Mouse (Mus musculus) testis, postnatal 10 days (tissue): ENCODE results near the gene Kcnma1.

Experiments
- DNase-seq: peaks from one replicate; pipeline ENCODE4 v3.0.0; 2021; ENCODE audit warnings: low spot score

Kcnma1 gene

GRCm38 (mm10) chr14:23594629-23595028 is 419.7 kb downstream of the Kcnma1 start:
- DNase-seq = no peak

- DNase-seq = no peak
Measured at GRCm38 (mm10) chr14:23592826-23593447, 421.4 kb downstream of the Kcnma1 start.

DNA sequence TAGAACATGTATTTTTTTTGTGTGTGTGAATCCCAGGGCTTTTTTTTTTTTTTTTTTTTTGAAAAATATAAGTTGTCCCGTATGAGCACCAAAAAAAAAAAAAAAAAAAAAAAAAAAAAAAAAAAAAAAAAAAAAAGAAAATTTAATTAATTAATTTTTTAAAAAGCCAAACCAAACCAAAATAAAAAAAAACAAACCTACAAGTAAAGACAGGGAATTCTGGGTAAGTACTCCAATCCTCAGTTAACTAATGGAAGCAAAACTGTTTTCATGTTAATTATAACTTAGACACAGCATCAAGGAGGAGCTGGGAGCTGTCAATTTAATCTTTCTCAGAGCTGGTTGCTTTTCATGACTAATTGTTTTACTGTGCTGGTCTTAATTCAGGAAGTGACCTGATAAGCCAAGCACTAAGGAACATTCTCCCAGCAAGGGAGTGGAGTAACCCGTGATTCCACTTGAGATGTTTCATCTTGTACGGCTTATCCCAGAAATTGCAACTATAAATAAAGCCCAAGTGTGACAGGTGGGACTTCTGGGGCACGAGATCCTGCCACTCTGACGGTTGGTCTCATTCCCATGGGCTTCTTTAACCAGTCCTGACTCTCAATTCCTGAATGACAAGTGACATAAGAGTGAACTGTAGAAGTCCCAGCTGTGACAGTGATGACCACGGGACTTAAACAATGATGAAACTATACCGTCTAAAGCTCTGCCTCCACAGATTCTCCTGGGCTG is 424.4 kb downstream of the Kcnma1 start:
- no peak for DNase-seq

DNA sequence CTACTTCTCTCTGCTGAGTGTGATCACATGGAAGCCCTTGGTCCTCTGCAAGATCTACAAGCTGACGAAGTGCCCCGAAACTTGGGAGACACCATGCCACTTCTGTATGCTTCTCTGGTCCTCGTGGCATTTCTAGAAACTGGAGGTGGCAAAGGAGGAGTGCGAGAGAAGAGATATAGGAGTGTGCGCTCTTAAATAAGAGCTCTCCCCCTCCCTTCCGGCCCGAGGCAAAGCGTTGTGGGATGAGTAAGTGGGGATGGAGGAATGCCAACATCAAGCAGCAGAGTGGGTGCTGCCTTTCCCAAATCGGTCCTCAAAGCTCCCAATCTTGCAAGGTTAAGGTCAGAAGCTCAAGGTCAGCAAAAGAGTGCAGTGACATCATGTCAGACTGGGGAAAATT is 426.8 kb downstream of the Kcnma1 start:
- no peak for DNase-seq

DNA sequence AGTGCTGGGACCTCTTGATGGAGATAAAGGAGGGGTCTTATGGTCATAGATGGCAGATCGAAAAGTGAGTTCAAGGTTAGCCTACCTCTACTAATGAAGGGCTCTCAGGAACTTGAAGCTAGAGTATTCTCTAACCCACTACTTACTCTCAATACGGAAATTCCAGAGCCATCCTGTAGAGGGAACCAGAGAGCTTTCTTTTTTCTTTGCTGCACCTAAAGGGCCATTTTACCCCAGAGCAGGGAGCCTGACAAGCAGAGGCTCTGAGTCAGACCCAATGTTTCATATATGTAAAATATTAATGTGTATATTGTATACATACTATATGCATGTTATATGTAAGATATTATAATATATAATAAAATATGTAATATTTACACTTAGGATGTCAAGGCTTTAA is 431.1 kb downstream of the Kcnma1 start:
- DNase-seq = peak; percentile 67

DNA sequence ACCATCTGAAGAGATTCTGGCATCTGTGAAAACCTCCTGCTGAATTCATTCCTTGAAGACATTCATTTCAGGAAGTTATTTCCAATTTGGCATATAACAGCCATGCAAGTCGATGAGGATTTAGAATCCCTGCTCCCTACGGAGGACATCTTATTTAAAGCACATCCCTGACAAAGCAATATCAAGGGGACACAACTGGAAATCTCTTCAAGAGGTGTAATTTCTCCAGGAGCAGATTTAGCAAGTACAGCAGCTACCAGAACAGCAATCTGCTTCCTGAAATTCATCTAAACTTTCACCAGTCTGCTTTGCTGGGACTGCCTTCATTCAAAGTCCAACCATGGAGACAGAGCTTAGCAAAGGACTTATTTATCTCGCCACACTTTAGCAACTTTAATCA is 433.0 kb downstream of the Kcnma1 start:
- no peak for DNase-seq

DNA sequence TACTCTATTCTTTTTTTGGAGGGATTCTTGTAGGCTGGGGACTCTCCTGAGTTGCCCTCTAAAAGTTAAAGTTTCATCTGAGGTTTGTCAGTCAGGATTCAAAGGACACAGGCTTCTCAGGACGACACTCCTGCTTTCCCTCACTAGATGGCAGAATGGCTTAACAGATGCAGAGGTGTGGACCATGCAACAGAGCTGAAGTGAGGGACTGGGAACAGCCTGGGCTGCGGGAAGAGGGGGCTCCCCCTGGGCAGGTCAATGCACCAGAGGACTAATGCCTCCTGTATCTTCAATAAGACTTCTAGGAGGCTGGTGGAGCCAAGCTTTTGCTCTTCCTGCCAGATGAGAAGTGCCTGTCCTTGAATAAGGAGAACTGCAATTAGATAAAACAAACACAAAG is 438.3 kb downstream of the Kcnma1 start:
- peak; percentile 50 for DNase-seq

GRCm38 (mm10) chr14:23574136-23574535 is 440.2 kb downstream of the Kcnma1 start:
- DNase-seq = no peak

DNA sequence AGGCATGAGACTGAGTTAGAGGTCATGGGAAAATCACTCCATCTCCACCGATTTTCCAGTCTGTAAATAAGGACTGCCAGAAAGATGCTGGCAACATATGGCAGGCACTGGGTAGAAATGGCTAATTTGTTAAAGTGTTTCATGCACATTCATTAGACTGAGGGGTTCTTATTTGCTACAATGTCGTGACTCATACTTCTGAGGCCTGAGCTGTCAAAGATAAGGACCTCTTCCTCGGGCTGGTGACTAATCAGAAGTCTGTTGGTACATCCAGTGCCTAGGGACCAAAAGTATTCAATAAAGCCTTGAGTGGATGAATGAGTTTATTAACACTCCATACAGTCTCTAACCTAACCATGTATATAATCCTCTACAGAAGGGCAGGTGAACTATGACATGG is 440.9 kb downstream of the Kcnma1 start:
- no peak for DNase-seq

DNA sequence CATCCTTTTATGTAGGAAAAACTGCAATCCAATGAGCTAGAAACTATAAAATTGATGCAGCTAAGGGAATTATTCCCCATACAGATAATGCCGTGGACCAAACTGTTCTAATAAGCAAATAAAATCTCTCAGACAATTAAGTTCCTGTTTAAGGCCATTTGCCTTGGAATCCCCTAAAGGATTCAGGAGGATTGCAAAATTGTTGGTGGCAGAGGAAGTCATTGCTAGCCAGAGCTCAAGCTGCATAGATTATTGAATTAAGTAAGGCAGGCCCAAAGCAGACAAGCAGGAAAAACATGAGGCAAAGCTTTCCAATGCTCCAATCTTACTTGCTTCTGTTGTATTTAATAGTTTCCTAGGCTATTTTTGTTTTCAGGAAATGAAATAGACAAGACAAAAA is 441.5 kb downstream of the Kcnma1 start:
- DNase-seq = no peak

- no peak for DNase-seq
Measured at GRCm38 (mm10) chr14:23570251-23570650, 444.0 kb downstream of the Kcnma1 start.

DNA sequence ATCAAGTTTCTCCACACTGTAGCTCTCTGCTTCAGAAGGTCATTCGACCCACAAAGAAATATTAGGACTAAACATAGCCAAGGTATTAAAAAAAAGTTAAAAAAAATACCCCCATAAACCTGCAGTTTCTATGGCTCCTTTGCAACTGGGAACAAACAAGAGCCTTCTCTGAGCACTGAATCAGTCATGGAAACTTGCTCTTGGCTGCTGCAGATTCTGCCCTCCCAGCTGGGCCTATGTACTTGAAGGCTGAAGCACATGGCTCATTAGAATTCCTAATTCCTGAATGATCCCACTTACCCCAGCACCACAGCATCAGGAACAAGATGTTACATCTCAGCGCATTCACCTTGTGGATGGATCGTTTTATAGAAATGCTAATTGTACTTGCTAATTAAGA is 448.4 kb downstream of the Kcnma1 start:
- DNase-seq = no peak

DNA sequence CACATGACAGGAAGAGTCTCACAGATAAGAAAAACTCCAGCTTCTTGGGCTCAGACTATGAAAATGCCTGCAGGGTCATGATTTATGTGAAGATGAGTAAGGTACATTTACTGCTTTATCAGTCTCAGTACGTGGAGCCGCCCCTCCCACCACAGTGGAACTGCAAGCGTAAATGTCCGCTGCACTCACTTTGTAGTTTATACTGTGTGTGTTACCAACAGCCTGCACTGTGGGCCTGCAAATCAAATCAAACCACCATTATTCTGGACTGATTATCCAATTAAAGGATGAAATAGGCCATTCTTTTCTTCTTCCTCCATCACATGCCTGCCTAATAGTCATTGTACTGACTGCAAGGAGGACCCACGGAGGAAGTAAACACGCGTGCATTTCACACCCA is 449.8 kb downstream of the Kcnma1 start:
- DNase-seq = no peak

GRCm38 (mm10) chr14:23563180-23563579 is 451.1 kb downstream of the Kcnma1 start:
- no peak for DNase-seq

- DNase-seq = no peak
Measured at GRCm38 (mm10) chr14:23555647-23556046, 458.6 kb downstream of the Kcnma1 start.

- no peak for DNase-seq
Measured at GRCm38 (mm10) chr14:23552252-23552974, 461.9 kb downstream of the Kcnma1 start.

GRCm38 (mm10) chr14:23550467-23550866 is 463.8 kb downstream of the Kcnma1 start:
- no peak for DNase-seq

- DNase-seq = no peak
Measured at GRCm38 (mm10) chr14:23542131-23542530, 472.2 kb downstream of the Kcnma1 start.

GRCm38 (mm10) chr14:23539621-23540020 is 474.7 kb downstream of the Kcnma1 start:
- DNase-seq = no peak

- DNase-seq = no peak
Measured at GRCm38 (mm10) chr14:23533346-23533745, 480.9 kb downstream of the Kcnma1 start.

- DNase-seq = no peak
Measured at GRCm38 (mm10) chr14:23531735-23532525, 482.4 kb downstream of the Kcnma1 start.

GRCm38 (mm10) chr14:23529720-23530119 is 484.6 kb downstream of the Kcnma1 start:
- DNase-seq = peak; percentile 57
